ENCODE assay signal across 9 mouse cellular contexts in the genomic region with DNA sequence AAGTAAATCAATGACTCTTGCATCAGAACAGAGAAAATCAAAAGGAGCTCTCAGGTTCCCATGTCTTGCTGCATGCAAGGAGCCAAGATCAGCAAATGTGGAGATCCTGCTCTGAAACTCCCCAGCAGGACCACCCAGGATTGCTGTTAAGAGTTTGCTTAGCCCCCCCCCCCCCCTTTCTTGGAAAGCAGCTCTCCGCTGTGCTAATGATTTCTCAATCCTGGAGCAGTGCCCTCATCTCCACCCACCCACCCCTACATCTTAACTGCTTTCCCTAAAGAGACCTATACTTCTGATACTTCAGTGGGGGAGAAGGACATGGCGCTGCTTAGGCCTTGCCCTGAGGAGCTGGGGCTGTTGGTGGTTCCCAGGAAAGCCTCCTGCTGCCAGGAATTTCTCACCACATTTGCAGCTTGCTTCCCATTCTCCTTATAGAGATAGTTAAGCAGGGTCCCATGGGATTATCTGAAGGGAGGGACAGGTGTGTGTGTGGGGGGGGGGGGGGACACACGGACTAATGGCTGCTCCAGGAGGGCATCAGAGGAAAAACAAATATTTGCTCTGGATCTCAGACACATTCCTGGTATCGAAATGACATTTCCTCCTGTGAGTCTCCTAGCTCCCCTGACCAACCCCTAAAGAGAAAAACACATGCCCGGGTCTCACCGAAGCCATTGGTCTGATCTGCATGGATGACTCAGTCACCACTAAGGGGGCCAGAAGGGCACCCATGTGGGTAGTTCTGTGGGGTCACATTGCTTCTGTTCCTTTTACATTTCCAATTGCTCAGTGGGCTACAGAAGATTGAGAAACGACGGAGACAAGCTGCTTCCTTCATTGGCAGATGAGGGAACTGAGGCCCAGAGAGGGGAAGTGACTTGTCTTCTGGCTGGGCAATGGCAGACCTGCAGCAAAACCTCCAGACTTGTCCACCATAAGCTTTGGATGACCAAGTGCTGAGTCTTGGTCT. TPM values are rescaled to one million over a fixed set of nuclear protein-coding genes. Genes with fewer than 3 reads are reported as not detected.
A peak's percentile ranks its signal among the peaks of the same experiment; 100 is the strongest.
DNase-seq lines count a peak whose midpoint lies in the region; ATAC-seq lines count a peak whose summit lies in the region.
"Had no signal": no experiment of that assay in that cellular context is flagged by ENCODE, and none has a peak within 500 bp of the region (broad histone marks: within the 10 kb centered on the region; RNA-seq: fewer than 3 reads in every experiment).

No protein-coding gene starts in this region.

- peak overlapping the region; percentile 97; the same call in 1 of the 2 replicates for H3K4me2 ChIP-seq in embryonic facial prominence, embryonic 15.5 days (replicated peaks)
- peak overlapping the region; percentile 90; the same call in 1 of the 2 replicates for H3K4me2 ChIP-seq in liver, embryonic 11.5 days
- peak overlapping the region; percentile 85 for H3K4me2 ChIP-seq in neural tube, embryonic 15.5 days

- ATAC-seq in embryonic facial prominence, embryonic 15.5 days (ENCODE audit: insufficient number of reproducible peaks, low FRiP score, low TSS enrichment, low read depth): no peak
- ATAC-seq in liver, embryonic 11.5 days (replicated peaks; ENCODE audit: low FRiP score): no peak
- ATAC-seq in neural tube, embryonic 15.5 days (ENCODE audit: low FRiP score): no peak

- no peaks in the 10 kb centered on the region for H3K9me3 ChIP-seq in embryonic facial prominence, embryonic 15.5 days (replicated peaks)
- no peaks in the 10 kb centered on the region for H3K9me3 ChIP-seq in liver, embryonic 11.5 days (ENCODE audit: control insufficient read depth, low read length)
- H3K9me3 ChIP-seq in neural tube, embryonic 15.5 days (replicated peaks): no peaks in the 10 kb centered on the region
- H3K9me3 ChIP-seq: G1E had no signal

- no peaks in the 10 kb centered on the region for H3K36me3 ChIP-seq in embryonic facial prominence, embryonic 15.5 days
- no peaks in the 10 kb centered on the region for H3K36me3 ChIP-seq in liver, embryonic 11.5 days (ENCODE audit: control insufficient read depth, insufficient read depth, low read length)
- no peaks in the 10 kb centered on the region for H3K36me3 ChIP-seq in neural tube, embryonic 15.5 days
- H3K36me3 ChIP-seq: G1E had no signal

- H3K4me3 ChIP-seq in embryonic facial prominence, embryonic 15.5 days (replicated peaks): no peak overlapping the region
- H3K4me3 ChIP-seq in liver, embryonic 11.5 days (ENCODE audit: low read depth, low read length): no peak overlapping the region
- no peak overlapping the region for H3K4me3 ChIP-seq in neural tube, embryonic 15.5 days (replicated peaks)

- 52% methylated on average over 8 of the region's 8 CpGs for WGBS in embryonic facial prominence, embryonic 15.5 days
- 39% methylated on average over 8 of the region's 8 CpGs for WGBS in liver, embryonic 11.5 days
- WGBS in neural tube, embryonic 15.5 days: 30% methylated on average over 8 of the region's 8 CpGs

- H3K9ac ChIP-seq in embryonic facial prominence, embryonic 15.5 days: no peak overlapping the region
- no peak overlapping the region for H3K9ac ChIP-seq in liver, embryonic 11.5 days (ENCODE audit: low read depth, low read length)
- H3K9ac ChIP-seq in neural tube, embryonic 15.5 days (replicated peaks): no peak overlapping the region

- peak; percentile 40 for DNase-seq in layer of hippocampus, adult 9-11 months
- no peak for DNase-seq in layer of hippocampus, postnatal 25 days (ENCODE audit: extremely low spot score in 1 of 2, low spot score in 1 of 2)
- no peak for DNase-seq in liver, embryonic 11.5 days (ENCODE audit: low spot score)
- DNase-seq in Muller cell, postnatal 12 days (ENCODE audit: inconsistent ontology term): no peak
- no peak for DNase-seq in adrenal gland, postnatal 10 days
- no peak for DNase-seq in thymus, adult 18-20 months

- peak overlapping the region; percentile 39; the same call in 1 of the 2 replicates for H3K27ac ChIP-seq in embryonic facial prominence, embryonic 15.5 days (replicated peaks)
- H3K27ac ChIP-seq in liver, embryonic 11.5 days (ENCODE audit: low read depth, low read length): no peak overlapping the region
- no peak overlapping the region for H3K27ac ChIP-seq in neural tube, embryonic 15.5 days (replicated peaks)

- H3K4me1 ChIP-seq in embryonic facial prominence, embryonic 15.5 days: peaks cover 44% of the 10 kb centered on the region
- H3K4me1 ChIP-seq in liver, embryonic 11.5 days (replicated peaks; ENCODE audit: control insufficient read depth, insufficient read depth, low read length): peaks cover 3% of the 10 kb centered on the region; the same call in 1 of the 2 replicates
- peaks cover 57% of the 10 kb centered on the region for H3K4me1 ChIP-seq in neural tube, embryonic 15.5 days

- H3K27me3 ChIP-seq in embryonic facial prominence, embryonic 15.5 days: peaks cover 39% of the 10 kb centered on the region
- peaks cover 27% of the 10 kb centered on the region for H3K27me3 ChIP-seq in liver, embryonic 11.5 days (replicated peaks; ENCODE audit: control insufficient read depth, insufficient read depth, low read length)
- H3K27me3 ChIP-seq in neural tube, embryonic 15.5 days (replicated peaks): 0 out of 2 replicates have a peak, but pooled peaks cover 11% of the 10 kb centered on the region

RNA-seq across cellular contexts. Expression of gene Nuak2, which starts 2.3 kb away (rescaled TPM):
- total RNA-seq in layer of hippocampus, postnatal 25 days (2021): under 1 TPM; 0.64 to 0.92 TPM
- polyA plus RNA-seq in embryonic facial prominence, embryonic 15.5 days (2015; fragmentation: Nextera tagmentation; extraction: Ambion mirVana): 8.5 and 9.1 TPM in 2 replicates
- polyA plus RNA-seq in liver, embryonic 11.5 days (2014; fragmentation: Nextera tagmentation; extraction: Ambion mirVana): 1.2 and 2.0 TPM in 2 replicates
- polyA plus RNA-seq in neural tube, embryonic 15.5 days (2015; fragmentation: Nextera tagmentation; extraction: Ambion mirVana): 6.6 and 7.1 TPM in 2 replicates
- total RNA-seq in adrenal gland, postnatal 10 days (2021): 1 to 10 TPM; 3.4 to 3.9 TPM
- polyA plus RNA-seq: G1E had no signal

RNA-seq across cellular contexts. Expression of gene Klhdc8a, which starts 19.8 kb away (rescaled TPM):
- 1 to 10 TPM; 4.2 to 4.6 TPM for total RNA-seq in layer of hippocampus, postnatal 25 days (2021)
- 0.29 and 0.87 TPM in 2 replicates for polyA plus RNA-seq in embryonic facial prominence, embryonic 15.5 days (2015; fragmentation: Nextera tagmentation; extraction: Ambion mirVana)
- 0.05 TPM in 1 of 2 replicates, not detected in the other for polyA plus RNA-seq in liver, embryonic 11.5 days (2014; fragmentation: Nextera tagmentation; extraction: Ambion mirVana)
- polyA plus RNA-seq in neural tube, embryonic 15.5 days (2015; fragmentation: Nextera tagmentation; extraction: Ambion mirVana): 7.5 TPM in 2 replicates
- total RNA-seq in adrenal gland, postnatal 10 days (2021): 10 to 100 TPM; 56.5 to 69.6 TPM
- polyA plus RNA-seq: G1E had no signal
